Mouse (Mus musculus) spleen, postnatal 4 days (tissue): Measurements from ENCODE around the gene Ifitm6.
"Not testable (repeated sequence)": the region's sequence is repeated elsewhere in the genome, so short reads cannot be mapped to it uniquely, and the experiment has no call there.

ENCODE experiments used
- DNase-seq, 2 experiments: peaks; one replicate each; pipeline ENCODE4 v3.0.0; 2022; ENCODE audit warnings: low spot score in 2 of 2

Gene Ifitm6

GRCm38 (mm10) chr7:141041661-141042060, 23.9 kb upstream of the Ifitm6 start:
- no peak for DNase-seq

- DNase-seq: no peak
Measured at GRCm38 (mm10) chr7:141040867-141041606, 23.3 kb upstream of the Ifitm6 start.

- no peak for DNase-seq
Measured at GRCm38 (mm10) chr7:141039386-141040107, 21.8 kb upstream of the Ifitm6 start.

- DNase-seq: no peak
Measured at GRCm38 (mm10) chr7:141038090-141039032, 20.6 kb upstream of the Ifitm6 start.

GRCm38 (mm10) chr7:141036624-141037023, 18.9 kb upstream of the Ifitm6 start:
- not testable (repeated sequence) for DNase-seq

- DNase-seq: no peak
Measured at GRCm38 (mm10) chr7:141032458-141033167, 14.9 kb upstream of the Ifitm6 start.

- no peak for DNase-seq
Measured at GRCm38 (mm10) chr7:141030390-141030789, 12.7 kb upstream of the Ifitm6 start.

- no peak for DNase-seq
Measured at GRCm38 (mm10) chr7:141028831-141029230, 11.1 kb upstream of the Ifitm6 start, which contains the start of gene Gm17387. Gene Gm17387, plus strand, starts transcription at chr7:141029131.

- no peak for DNase-seq
Measured at GRCm38 (mm10) chr7:141026740-141027098, 9.0 kb upstream of the Ifitm6 start.

- no peak for DNase-seq
Measured at GRCm38 (mm10) chr7:141026097-141026739, 8.5 kb upstream of the Ifitm6 start.

- DNase-seq: no peak
Measured at GRCm38 (mm10) chr7:141024865-141025838, 7.4 kb upstream of the Ifitm6 start.

GRCm38 (mm10) chr7:141021489-141022449, 4.0 kb upstream of the Ifitm6 start:
- no peak for DNase-seq

- no peak for DNase-seq
Measured at GRCm38 (mm10) chr7:141019028-141019427, 1.3 kb upstream of the Ifitm6 start.

GRCm38 (mm10) chr7:141016707-141017697, 722 bp downstream of the Ifitm6 start:
- no peak for DNase-seq

GRCm38 (mm10) chr7:141011238-141011770, 6.4 kb downstream of the Ifitm6 start:
- no peak for DNase-seq

GRCm38 (mm10) chr7:141010593-141010992, 7.1 kb downstream of the Ifitm6 start, which contains the start of gene Ifitm3:
Gene Ifitm3, minus strand, starts transcription at chr7:141010770.
- DNase-seq: no peak

- DNase-seq: no peak
Measured at GRCm38 (mm10) chr7:141009665-141010064, 8.1 kb downstream of the Ifitm6 start.
